Mouse (Mus musculus): ENCODE data around the gene Bscl2. TPM values are rescaled to one million over a fixed set of nuclear protein-coding genes. Genes with fewer than 3 reads are reported as not detected.

Gene Bscl2
- total RNA-seq (2014; rRNA removed) (27.7 and 30.5 TPM in 2 replicates), polyA plus RNA-seq (2012; rRNA removed) (131 and 137 TPM in 2 replicates)

DNA sequence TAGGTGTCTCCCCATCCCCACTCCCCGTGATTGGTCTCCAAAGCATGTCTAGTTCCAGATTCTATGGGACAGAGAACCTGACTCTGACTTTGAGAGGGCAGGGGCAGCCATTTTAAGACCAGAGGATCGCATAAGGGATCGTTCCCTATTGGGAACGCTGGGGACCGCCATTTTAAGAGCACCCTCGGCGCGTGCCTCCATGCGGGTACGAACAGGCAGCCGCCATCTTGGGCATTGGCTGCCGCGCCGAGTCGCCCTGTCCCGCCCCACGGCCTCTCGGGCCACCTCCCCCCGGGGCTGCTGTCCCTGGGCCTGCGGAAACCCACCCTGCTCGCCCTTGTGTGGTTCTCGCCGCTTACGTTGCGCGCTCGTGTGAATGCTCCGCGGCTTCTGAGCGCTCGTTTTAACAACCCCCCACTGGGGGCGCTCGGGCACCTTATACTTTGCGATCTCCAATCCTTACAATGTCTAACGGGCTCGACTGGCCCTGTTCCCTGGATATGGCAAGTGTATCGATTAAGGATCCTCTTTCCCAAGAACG is at the start of gene Bscl2:
Gene Bscl2 (plus strand): TSS at position 217 of the 541 bp plus-strand sequence.
- Histone ChIP-seq H3K79me2 (ENCODE audit: control insufficient read depth, insufficient read depth, low read length) (no peaks in the 10 kb centered on the region), H3K27ac (replicated peaks; ENCODE audit: insufficient read depth, low read depth, low read length) (peak within 1 kb of the TSS; percentile 63), H3K9ac (ENCODE audit: low read depth, low read length) (peak within 1 kb of the TSS; percentile 89), H3K4me1 (ENCODE audit: control insufficient read depth, insufficient read depth, low read length) (peaks cover 9% of the 10 kb centered on the region), H3K36me3 (ENCODE audit: control insufficient read depth, insufficient read depth, low read length) (peaks cover 15% of the 10 kb centered on the region), H3K27me3 (ENCODE audit: control insufficient read depth, insufficient read depth, low read length) (no peaks in the 10 kb centered on the region), H3K4me3 (ENCODE audit: insufficient read depth, low read depth, low read length) (peak within 1 kb of the TSS; percentile 84)
- 1% methylated on average over 38 of the region's 38 CpGs for WGBS
- TF ChIP-seq POLR2A (IDR thresholded peaks at IDR 0.05; ENCODE audit: extremely low read depth, insufficient read depth, low read length) (no peak), CTCF (IDR thresholded peaks at IDR 0.05; ENCODE audit: low read depth, low read length) (peak; percentile 50)
- peak; percentile 53 for DNase-seq (ENCODE audit: extremely low read depth, low read depth, low spot score)

DNA sequence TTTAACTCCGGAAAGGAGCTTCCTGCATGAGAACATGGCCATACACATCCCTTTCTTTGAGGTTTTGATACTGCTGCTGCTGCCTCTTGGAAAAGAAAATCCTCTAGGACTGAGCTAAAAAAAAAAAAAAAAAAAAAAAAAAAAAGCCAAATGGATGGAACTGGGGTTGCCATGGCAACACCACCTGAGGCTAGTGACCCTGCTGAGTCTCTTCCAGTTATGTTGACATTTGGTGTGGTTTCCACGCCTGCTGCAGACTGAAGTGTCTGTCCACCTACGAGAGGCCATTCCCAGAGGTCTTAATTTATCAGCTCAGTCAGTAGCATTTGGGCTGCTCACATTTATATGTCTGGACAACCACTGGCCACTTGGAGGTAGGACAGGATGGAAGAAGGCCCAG is 48.7 kb upstream of the Bscl2 start:
- H3K27ac ChIP-seq (replicated peaks; ENCODE audit: insufficient read depth, low read depth, low read length), result no peak overlapping the region
- H3K4me1 ChIP-seq (ENCODE audit: control insufficient read depth, insufficient read depth, low read length), result peaks cover 3% of the 10 kb centered on the region; the same call in 1 of the 2 replicates
- no peaks in the 10 kb centered on the region for H3K79me2 ChIP-seq (ENCODE audit: control insufficient read depth, insufficient read depth, low read length)
- no peak overlapping the region for H3K4me3 ChIP-seq (ENCODE audit: insufficient read depth, low read depth, low read length)
- DNase-seq (ENCODE audit: extremely low read depth, low read depth, low spot score), result no peak
- no peaks in the 10 kb centered on the region for H3K27me3 ChIP-seq (ENCODE audit: control insufficient read depth, insufficient read depth, low read length)
- H3K36me3 ChIP-seq (ENCODE audit: control insufficient read depth, insufficient read depth, low read length), result peaks cover 5% of the 10 kb centered on the region; the same call in 1 of the 2 replicates
- H3K9ac ChIP-seq (ENCODE audit: low read depth, low read length), result no peak overlapping the region
- TF ChIP-seq POLR2A (IDR thresholded peaks at IDR 0.05; ENCODE audit: extremely low read depth, insufficient read depth, low read length) (no peak), CTCF (IDR thresholded peaks at IDR 0.05; ENCODE audit: low read depth, low read length) (no peak)
- WGBS, result 34% methylated on average over 3 of the region's 3 CpGs

DNA sequence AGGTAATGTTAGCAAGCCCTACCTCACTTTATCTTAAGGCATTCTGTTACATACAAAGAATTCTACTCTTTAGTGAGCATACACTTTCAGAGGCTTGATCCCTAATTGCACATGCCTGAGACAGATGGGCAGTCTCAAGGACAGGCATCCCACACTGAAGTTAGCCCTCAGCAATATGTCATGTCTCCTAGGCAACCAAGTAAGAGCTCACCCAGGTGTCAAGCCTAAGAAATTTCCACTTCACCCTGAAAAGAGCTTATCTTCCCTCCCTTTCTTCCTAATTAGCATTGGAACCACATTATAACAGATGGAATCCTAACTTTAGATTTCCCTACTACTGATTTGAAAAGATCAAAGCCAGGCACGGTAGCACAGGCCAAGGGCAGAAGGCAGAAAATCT is 48.1 kb upstream of the Bscl2 start:
- no peak overlapping the region for H3K9ac ChIP-seq (ENCODE audit: low read depth, low read length)
- H3K4me3 ChIP-seq (ENCODE audit: insufficient read depth, low read depth, low read length), result no peak overlapping the region
- no peaks in the 10 kb centered on the region for H3K79me2 ChIP-seq (ENCODE audit: control insufficient read depth, insufficient read depth, low read length)
- 63% methylated on average over 1 of the region's 1 CpGs for WGBS
- no peak for DNase-seq (ENCODE audit: extremely low read depth, low read depth, low spot score)
- H3K4me1 ChIP-seq (ENCODE audit: control insufficient read depth, insufficient read depth, low read length), result peaks cover 3% of the 10 kb centered on the region; the same call in 1 of the 2 replicates
- peaks cover 6% of the 10 kb centered on the region; the same call in 1 of the 2 replicates for H3K36me3 ChIP-seq (ENCODE audit: control insufficient read depth, insufficient read depth, low read length)
- no peak for TF ChIP-seq CTCF (IDR thresholded peaks at IDR 0.05; ENCODE audit: low read depth, low read length)
- TF ChIP-seq POLR2A (IDR thresholded peaks at IDR 0.05; ENCODE audit: extremely low read depth, insufficient read depth, low read length), result no peak
- H3K27ac ChIP-seq (replicated peaks; ENCODE audit: insufficient read depth, low read depth, low read length), result no peak overlapping the region
- no peaks in the 10 kb centered on the region for H3K27me3 ChIP-seq (ENCODE audit: control insufficient read depth, insufficient read depth, low read length)

DNA sequence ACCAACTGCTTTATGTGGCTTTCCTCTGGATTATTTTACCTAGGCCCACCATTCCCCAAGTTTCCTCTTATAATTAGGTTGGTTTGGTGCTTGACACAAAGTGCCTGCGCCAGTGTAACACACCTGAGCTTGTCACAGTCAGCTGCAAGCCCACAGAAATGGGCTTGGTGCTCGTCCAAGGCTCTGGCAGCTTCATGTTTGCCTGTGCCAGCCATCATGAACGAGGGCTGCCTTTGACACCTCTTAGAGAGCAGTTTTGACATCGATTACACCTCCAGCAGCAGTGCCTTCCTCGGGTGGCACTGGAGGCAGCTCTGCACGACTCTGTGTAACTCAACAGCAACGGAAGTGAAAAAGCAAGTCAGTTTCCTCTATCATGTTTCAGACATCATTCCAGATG is 47.1 kb upstream of the Bscl2 start:
- Histone ChIP-seq H3K27me3 (ENCODE audit: control insufficient read depth, insufficient read depth, low read length) (no peaks in the 10 kb centered on the region), H3K27ac (replicated peaks; ENCODE audit: insufficient read depth, low read depth, low read length) (no peak overlapping the region), H3K79me2 (ENCODE audit: control insufficient read depth, insufficient read depth, low read length) (no peaks in the 10 kb centered on the region), H3K9ac (ENCODE audit: low read depth, low read length) (no peak overlapping the region), H3K36me3 (ENCODE audit: control insufficient read depth, insufficient read depth, low read length) (peaks cover 10% of the 10 kb centered on the region; the same call in 1 of the 2 replicates), H3K4me3 (ENCODE audit: insufficient read depth, low read depth, low read length) (no peak overlapping the region), H3K4me1 (ENCODE audit: control insufficient read depth, insufficient read depth, low read length) (peaks cover 3% of the 10 kb centered on the region; the same call in 1 of the 2 replicates)
- 80% methylated on average over 7 of the region's 7 CpGs for WGBS
- DNase-seq (ENCODE audit: extremely low read depth, low read depth, low spot score), result no peak
- TF ChIP-seq CTCF (IDR thresholded peaks at IDR 0.05; ENCODE audit: low read depth, low read length), result no peak
- no peak for TF ChIP-seq POLR2A (IDR thresholded peaks at IDR 0.05; ENCODE audit: extremely low read depth, insufficient read depth, low read length)

DNA sequence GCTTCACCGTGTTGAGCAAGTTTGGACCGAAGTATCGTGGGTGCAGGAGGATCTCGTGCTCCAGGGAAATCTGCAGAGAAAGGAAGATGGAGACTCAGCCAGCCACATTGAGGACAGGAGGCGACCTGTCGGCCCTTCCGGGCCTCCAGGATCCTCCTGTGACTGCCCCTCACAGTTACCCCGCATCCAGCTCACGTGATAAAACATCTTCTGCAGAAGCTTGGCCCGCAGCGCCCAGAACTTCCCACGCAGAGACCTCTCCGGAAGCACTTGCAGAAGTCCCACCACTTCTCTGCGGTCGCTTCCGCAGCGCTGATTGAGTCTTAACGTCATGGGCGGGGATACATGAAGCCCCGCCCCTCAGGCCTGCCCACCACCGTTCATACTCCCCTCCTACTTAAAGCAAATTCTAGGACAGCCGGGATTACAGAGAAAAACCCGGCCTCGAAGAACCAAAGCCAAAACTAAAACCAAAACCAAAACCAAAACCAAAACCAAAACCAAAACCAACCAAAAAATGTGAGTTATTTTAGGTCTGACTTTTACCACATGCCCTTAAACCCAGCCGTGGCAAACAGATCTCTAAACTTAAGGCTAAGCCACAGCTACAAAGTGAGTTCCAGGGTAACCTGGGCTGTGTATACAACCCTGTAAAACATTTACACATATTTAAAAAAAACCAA is 38.9 kb upstream of the Bscl2 start, which contains the start of gene Polr2g:
Gene Polr2g (minus strand): TSS at position 314 of the 683 bp plus-strand sequence.
- Histone ChIP-seq H3K36me3 (ENCODE audit: control insufficient read depth, insufficient read depth, low read length) (peaks cover 5% of the 10 kb centered on the region; the same call in 1 of the 2 replicates), H3K27ac (replicated peaks; ENCODE audit: insufficient read depth, low read depth, low read length) (peak within 1 kb of the TSS; percentile 37), H3K9ac (ENCODE audit: low read depth, low read length) (peak within 1 kb of the TSS; percentile 51), H3K4me1 (ENCODE audit: control insufficient read depth, insufficient read depth, low read length) (peaks cover 6% of the 10 kb centered on the region; the same call in 1 of the 2 replicates), H3K79me2 (ENCODE audit: control insufficient read depth, insufficient read depth, low read length) (no peaks in the 10 kb centered on the region), H3K27me3 (ENCODE audit: control insufficient read depth, insufficient read depth, low read length) (no peaks in the 10 kb centered on the region), H3K4me3 (ENCODE audit: insufficient read depth, low read depth, low read length) (peak within 1 kb of the TSS; percentile 85)
- TF ChIP-seq CTCF (IDR thresholded peaks at IDR 0.05; ENCODE audit: low read depth, low read length) (no peak), POLR2A (IDR thresholded peaks at IDR 0.05; ENCODE audit: extremely low read depth, insufficient read depth, low read length) (peak; percentile 83)
- DNase-seq (ENCODE audit: extremely low read depth, low read depth, low spot score), result peak; percentile 88
- WGBS, result under 1% methylated on average over 25 of the region's 25 CpGs

Data from liver, adult 2 months (tissue).